Mouse (Mus musculus): ENCODE measurements around the gene Gm10553.
"Not testable (repeated sequence)": the region's sequence is repeated elsewhere in the genome, so short reads cannot be mapped to it uniquely, and the experiment has no call there.

- TF ChIP-seq EP300, CTCF (IDR thresholded peaks at IDR 0.05; ENCODE audit: low read depth): not testable (repeated sequence)
Measured at GRCm38 (mm10) chr1:85092169-85092568, 7.8 kb upstream of the Gm10553 start.

Measured in liver, postnatal 0 days (tissue).